Mouse (Mus musculus) heart, embryonic 15.5 days (tissue): Measurements from ENCODE around the gene Rad9b. TPM values are rescaled to one million over a fixed set of nuclear protein-coding genes. Genes with fewer than 3 reads are reported as not detected.

Source experiments
- ATAC-seq: fragments of 200-750 bp; cut with Nextera tagmentation; replicated peaks from 2 replicates; pipeline ENCODE4 v1.8.0; 2017; ENCODE audit warnings: low read depth, moderate TSS enrichment; ENCODE audit not compliant: insufficient number of reproducible peaks, insufficient read depth, low FRiP score
- H3K27ac ChIP-seq: fragments of 300-500 bp; sonication (generic); 2 replicates; pipeline ENCODE4 v1.5.1; 2015; ENCODE audit warnings: mild to moderate bottlenecking, inconsistent platforms
- H3K27me3 ChIP-seq: fragments of 300-500 bp; sonication (generic); 2 replicates; pipeline ENCODE4 v1.6.1; 2015; ENCODE audit warnings: inconsistent platforms
- H3K36me3 ChIP-seq: fragments of 300-500 bp; sonication (generic); 2 replicates; pipeline ENCODE4 v1.6.1; 2015; ENCODE audit warnings: mild to moderate bottlenecking, inconsistent platforms
- H3K4me1 ChIP-seq: fragments of 300-500 bp; sonication (generic); replicated peaks from 2 replicates; pipeline ENCODE4 v1.6.1; 2015; ENCODE audit warnings: inconsistent platforms
- H3K4me2 ChIP-seq: fragments of 300-500 bp; sonication (generic); 2 replicates; pipeline ENCODE4 v1.6.1; 2015; ENCODE audit warnings: inconsistent platforms, mild to moderate bottlenecking, moderate library complexity
- H3K4me3 ChIP-seq: fragments of 300-500 bp; sonication (generic); 2 replicates; pipeline ENCODE4 v1.5.1; 2015; ENCODE audit warnings: mild to moderate bottlenecking, inconsistent platforms
- H3K9ac ChIP-seq: fragments of 300-500 bp; sonication (generic); 2 replicates; pipeline ENCODE4 v1.6.1; 2015; ENCODE audit warnings: mild to moderate bottlenecking, inconsistent platforms
- H3K9me3 ChIP-seq: fragments of 300-500 bp; sonication (generic); replicated peaks from 2 replicates; pipeline ENCODE4 v1.6.1; 2016; ENCODE audit warnings: inconsistent platforms
- WGBS: fragments of 180-500 bp; shearing (Covaris S2); methylation state at CpG from one replicate; pipeline ENCODE4 v1.1.7; 2015; ENCODE audit warnings: mixed read lengths; 5-methylcytosine and 5-hydroxymethylcytosine counted together
- polyA plus RNA-seq: library from polyadenylated mRNA; unstranded; fragments of >200 nt; fragmentation: Nextera tagmentation; extraction: Ambion mirVana; gene quantifications from 2 replicates; pipeline ENCODE4 v1.2.1, GENCODE M21; 2015

The Rad9b gene
- polyA plus RNA-seq, 1 experiment from 2014 or later: 7.2 TPM

- Histone ChIP-seq H3K4me3 (no peak overlapping the region), H3K9me3 (no peaks in the 10 kb centered on the region), H3K4me2 (no peak overlapping the region), H3K36me3 (peaks cover 13% of the 10 kb centered on the region), H3K27ac (no peak overlapping the region; the same call in 1 of the 2 replicates), H3K9ac (no peak overlapping the region), H3K27me3 (no peaks in the 10 kb centered on the region), H3K4me1 (peaks cover 44% of the 10 kb centered on the region)
- whole genome bisulfite sequencing: 59% methylated on average over 8 of the region's 8 CpGs
- no peak for ATAC-seq
Observed at GRCm38 (mm10) chr5:122310699-122311098, 43.3 kb downstream of the Rad9b start.

- no peak for ATAC-seq
- Histone ChIP-seq H3K4me1 (peaks cover 47% of the 10 kb centered on the region), H3K9ac (no peak overlapping the region), H3K4me2 (no peak overlapping the region), H3K4me3 (no peak overlapping the region), H3K9me3 (no peaks in the 10 kb centered on the region), H3K27ac (no peak overlapping the region), H3K36me3 (peaks cover 13% of the 10 kb centered on the region), H3K27me3 (no peaks in the 10 kb centered on the region)
- 88% methylated on average over 3 of the region's 3 CpGs for WGBS
Observed at GRCm38 (mm10) chr5:122306536-122306935, 47.5 kb downstream of the Rad9b start.

GRCm38 (mm10) chr5:122305472-122305871 is 48.6 kb downstream of the Rad9b start:
- Histone ChIP-seq H3K36me3 (peaks cover 9% of the 10 kb centered on the region), H3K27ac (no peak overlapping the region), H3K4me2 (no peak overlapping the region), H3K27me3 (no peaks in the 10 kb centered on the region), H3K4me3 (no peak overlapping the region), H3K4me1 (peaks cover 41% of the 10 kb centered on the region), H3K9ac (no peak overlapping the region), H3K9me3 (no peaks in the 10 kb centered on the region)
- ATAC-seq: no peak
- 89% methylated on average over 7 of the region's 7 CpGs for WGBS

- no peak overlapping the region for H3K27ac ChIP-seq
- no peaks in the 10 kb centered on the region for H3K27me3 ChIP-seq
- H3K9me3 ChIP-seq: no peaks in the 10 kb centered on the region
- peaks cover 48% of the 10 kb centered on the region for H3K4me1 ChIP-seq
- WGBS: 57% methylated on average over 6 of the region's 6 CpGs
- H3K4me2 ChIP-seq: no peak overlapping the region
- H3K9ac ChIP-seq: no peak overlapping the region
- no peak for ATAC-seq
- peaks cover 9% of the 10 kb centered on the region for H3K36me3 ChIP-seq
- no peak overlapping the region for H3K4me3 ChIP-seq
Observed at GRCm38 (mm10) chr5:122304541-122304940, 49.5 kb downstream of the Rad9b start.

- no peak for ATAC-seq
- 0 out of 2 replicates have a peak overlapping the region, but pooled peaks have one; percentile 25 for H3K27ac ChIP-seq
- no peaks in the 10 kb centered on the region for H3K27me3 ChIP-seq
- peaks cover 9% of the 10 kb centered on the region for H3K36me3 ChIP-seq
- no peaks in the 10 kb centered on the region for H3K9me3 ChIP-seq
- H3K4me1 ChIP-seq: peaks cover 48% of the 10 kb centered on the region
- H3K4me2 ChIP-seq: no peak overlapping the region
- no peak overlapping the region for H3K9ac ChIP-seq
- no peak overlapping the region for H3K4me3 ChIP-seq
- WGBS: 67% methylated on average over 7 of the region's 7 CpGs
Observed at GRCm38 (mm10) chr5:122303937-122304336, 50.1 kb downstream of the Rad9b start.

- Histone ChIP-seq H3K27ac (peak overlapping the region; percentile 25), H3K27me3 (no peaks in the 10 kb centered on the region), H3K36me3 (peaks cover under 1% of the 10 kb centered on the region), H3K4me3 (no peak overlapping the region), H3K4me2 (no peak overlapping the region), H3K4me1 (peaks cover 48% of the 10 kb centered on the region), H3K9me3 (no peaks in the 10 kb centered on the region), H3K9ac (no peak overlapping the region)
- 51% methylated on average over 17 of the region's 17 CpGs for WGBS
- peak; percentile 38; the same call in 1 of the 2 replicates for ATAC-seq
Observed at GRCm38 (mm10) chr5:122302810-122303745, 51.0 kb downstream of the Rad9b start.

- no peak for ATAC-seq
- Histone ChIP-seq H3K36me3 (no peaks in the 10 kb centered on the region), H3K9ac (no peak overlapping the region), H3K27ac (no peak overlapping the region), H3K4me2 (no peak overlapping the region), H3K27me3 (no peaks in the 10 kb centered on the region), H3K9me3 (no peaks in the 10 kb centered on the region), H3K4me3 (no peak overlapping the region), H3K4me1 (peaks cover 47% of the 10 kb centered on the region)
- WGBS: 74% methylated on average over 6 of the region's 6 CpGs
Observed at GRCm38 (mm10) chr5:122300071-122300518, 53.9 kb downstream of the Rad9b start.

GRCm38 (mm10) chr5:122295113-122295935 is 58.7 kb downstream of the Rad9b start:
- H3K4me1 ChIP-seq: peaks cover 55% of the 10 kb centered on the region
- WGBS: 73% methylated on average over 14 of the region's 14 CpGs
- H3K27me3 ChIP-seq: no peaks in the 10 kb centered on the region
- no peaks in the 10 kb centered on the region for H3K36me3 ChIP-seq
- H3K27ac ChIP-seq: no peak overlapping the region
- H3K4me3 ChIP-seq: no peak overlapping the region
- ATAC-seq: no peak
- no peak overlapping the region for H3K4me2 ChIP-seq
- H3K9me3 ChIP-seq: no peaks in the 10 kb centered on the region
- H3K9ac ChIP-seq: no peak overlapping the region

GRCm38 (mm10) chr5:122294219-122294735 is 59.8 kb downstream of the Rad9b start:
- Histone ChIP-seq H3K9ac (no peak overlapping the region; the same call in 1 of the 2 replicates), H3K4me2 (no peak overlapping the region), H3K36me3 (no peaks in the 10 kb centered on the region), H3K27ac (peak overlapping the region; percentile 44; the same call in 1 of the 2 replicates), H3K9me3 (no peaks in the 10 kb centered on the region), H3K4me1 (peaks cover 48% of the 10 kb centered on the region), H3K4me3 (no peak overlapping the region), H3K27me3 (no peaks in the 10 kb centered on the region)
- 82% methylated on average over 3 of the region's 3 CpGs for WGBS
- ATAC-seq: no peak

GRCm38 (mm10) chr5:122293131-122293530 is 60.9 kb downstream of the Rad9b start:
- no peak overlapping the region for H3K4me3 ChIP-seq
- 61% methylated on average over 6 of the region's 6 CpGs for WGBS
- no peak for ATAC-seq
- no peaks in the 10 kb centered on the region for H3K9me3 ChIP-seq
- H3K36me3 ChIP-seq: no peaks in the 10 kb centered on the region
- H3K27ac ChIP-seq: peak overlapping the region; percentile 44; the same call in 1 of the 2 replicates
- H3K4me2 ChIP-seq: no peak overlapping the region
- H3K9ac ChIP-seq: no peak overlapping the region
- H3K27me3 ChIP-seq: no peaks in the 10 kb centered on the region
- H3K4me1 ChIP-seq: peaks cover 53% of the 10 kb centered on the region
